Mouse (Mus musculus): ENCODE data around the gene Hhip. TPM values are rescaled to one million over a fixed set of nuclear protein-coding genes. Genes with fewer than 3 reads are reported as not detected.

The Hhip gene
- polyA plus RNA-seq, 1 experiment from 2014 or later, result 46.8 TPM

DNA sequence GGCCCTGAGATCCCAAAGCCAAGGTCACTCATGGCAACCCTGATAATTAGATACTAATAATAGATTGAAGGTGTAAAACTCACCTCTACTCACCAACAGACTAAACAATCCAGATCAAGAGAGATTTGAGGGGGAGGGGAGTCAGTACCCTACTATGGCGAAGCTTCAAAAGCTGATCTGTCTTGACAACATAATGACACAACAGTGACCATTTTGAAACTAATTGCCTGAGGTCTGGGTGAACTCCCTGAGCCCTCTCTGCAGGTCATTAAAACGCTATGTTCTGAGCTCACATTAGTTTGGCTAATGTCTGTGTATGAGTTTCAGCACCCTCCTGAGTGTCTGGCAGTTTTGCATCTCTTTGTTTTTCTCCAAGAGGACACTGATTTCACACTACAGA, 72.9 kb downstream of the Hhip start:
- TF ChIP-seq CTCF (IDR thresholded peaks at IDR 0.05) (no peak), EP300 (IDR thresholded peaks at IDR 0.05) (no peak)
- no peak for ATAC-seq

DNA sequence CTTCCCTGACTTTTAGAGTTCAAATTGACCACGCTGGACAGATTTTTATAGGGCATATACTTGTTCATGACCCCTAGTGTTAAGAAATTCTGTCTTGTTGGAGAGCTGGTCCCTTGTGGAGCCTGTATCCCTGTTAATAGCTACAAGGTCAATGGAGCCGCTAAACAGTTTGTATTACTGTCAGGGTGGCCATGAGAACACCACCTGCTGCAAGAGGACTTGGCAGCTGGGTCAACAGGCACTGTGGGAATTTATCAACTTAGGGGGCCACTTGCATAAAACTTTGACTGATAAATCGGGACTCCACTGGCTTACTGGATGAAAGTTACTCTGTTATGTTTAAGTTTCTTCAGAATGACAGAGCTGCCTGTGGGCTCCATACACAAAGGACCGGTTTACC, 75.7 kb downstream of the Hhip start:
- no peaks in the 10 kb centered on the region for H3K9me3 ChIP-seq (ENCODE audit: low read length)
- no peak overlapping the region for H3K4me3 ChIP-seq (ENCODE audit: low read depth, low read length)
- 13% methylated on average over 4 of the region's 4 CpGs for WGBS
- no peaks in the 10 kb centered on the region for H3K36me3 ChIP-seq (ENCODE audit: insufficient read depth, low read length)
- ATAC-seq, result no peak
- no peaks in the 10 kb centered on the region for H3K4me1 ChIP-seq (ENCODE audit: insufficient read depth, low read depth, low read length)
- no peak overlapping the region for H3K9ac ChIP-seq (replicated peaks; ENCODE audit: low read depth)
- no peak overlapping the region for H3K4me2 ChIP-seq (replicated peaks; ENCODE audit: low read depth, low read length)
- no peaks in the 10 kb centered on the region for H3K27me3 ChIP-seq (replicated peaks; ENCODE audit: insufficient read depth, low read length)
- no peak for DNase-seq (ENCODE audit: low spot score)
- no peak overlapping the region for H3K27ac ChIP-seq (ENCODE audit: low read length)
- TF ChIP-seq EP300 (IDR thresholded peaks at IDR 0.05), result no peak
- TF ChIP-seq CTCF (IDR thresholded peaks at IDR 0.05), result no peak

More for the DNA sequence above, 72.9 kb downstream of the Hhip start:
- no peak overlapping the region for H3K9ac ChIP-seq (replicated peaks; ENCODE audit: low read depth)
- no peaks in the 10 kb centered on the region for H3K9me3 ChIP-seq (ENCODE audit: low read length)
- H3K4me1 ChIP-seq (ENCODE audit: insufficient read depth, low read depth, low read length), result no peaks in the 10 kb centered on the region
- DNase-seq (ENCODE audit: low spot score), result no peak
- H3K4me2 ChIP-seq (replicated peaks; ENCODE audit: low read depth, low read length), result no peak overlapping the region
- 64% methylated on average over 2 of the region's 2 CpGs for WGBS
- H3K27ac ChIP-seq (ENCODE audit: low read length), result no peak overlapping the region
- no peaks in the 10 kb centered on the region for H3K27me3 ChIP-seq (replicated peaks; ENCODE audit: insufficient read depth, low read length)
- no peak overlapping the region for H3K4me3 ChIP-seq (ENCODE audit: low read depth, low read length)
- no peaks in the 10 kb centered on the region for H3K36me3 ChIP-seq (ENCODE audit: insufficient read depth, low read length)

DNA sequence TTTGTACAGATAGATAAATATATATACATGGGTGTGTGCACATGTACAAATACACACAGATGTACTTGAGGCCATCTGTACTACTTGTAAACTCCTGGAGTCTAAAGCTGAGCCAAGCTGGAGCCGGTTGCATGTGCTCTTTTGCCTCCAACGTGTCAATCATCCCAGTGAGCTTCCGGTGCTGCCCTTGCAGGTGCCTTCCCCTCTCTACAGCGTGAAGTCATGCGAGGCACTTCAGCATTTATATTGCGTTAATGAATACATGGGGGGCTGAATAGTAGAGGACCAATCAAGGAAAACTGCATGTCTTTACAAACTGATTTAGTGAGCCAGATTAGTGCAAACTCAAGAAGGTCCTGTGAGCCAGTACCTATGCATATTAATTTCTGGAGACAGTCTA, 91.6 kb downstream of the Hhip start:
- TF ChIP-seq CTCF (IDR thresholded peaks at IDR 0.05), result no peak
- TF ChIP-seq EP300 (IDR thresholded peaks at IDR 0.05), result no peak
- DNase-seq (ENCODE audit: low spot score), result no peak
- Histone ChIP-seq H3K4me3 (ENCODE audit: low read depth, low read length) (no peak overlapping the region), H3K27me3 (replicated peaks; ENCODE audit: insufficient read depth, low read length) (no peaks in the 10 kb centered on the region), H3K9ac (replicated peaks; ENCODE audit: low read depth) (no peak overlapping the region), H3K27ac (ENCODE audit: low read length) (no peak overlapping the region), H3K9me3 (ENCODE audit: low read length) (no peaks in the 10 kb centered on the region), H3K4me2 (replicated peaks; ENCODE audit: low read depth, low read length) (no peak overlapping the region), H3K36me3 (ENCODE audit: insufficient read depth, low read length) (no peaks in the 10 kb centered on the region), H3K4me1 (ENCODE audit: insufficient read depth, low read depth, low read length) (no peaks in the 10 kb centered on the region)
- ATAC-seq, result no peak
- 59% methylated on average over 6 of the region's 6 CpGs for WGBS

DNA sequence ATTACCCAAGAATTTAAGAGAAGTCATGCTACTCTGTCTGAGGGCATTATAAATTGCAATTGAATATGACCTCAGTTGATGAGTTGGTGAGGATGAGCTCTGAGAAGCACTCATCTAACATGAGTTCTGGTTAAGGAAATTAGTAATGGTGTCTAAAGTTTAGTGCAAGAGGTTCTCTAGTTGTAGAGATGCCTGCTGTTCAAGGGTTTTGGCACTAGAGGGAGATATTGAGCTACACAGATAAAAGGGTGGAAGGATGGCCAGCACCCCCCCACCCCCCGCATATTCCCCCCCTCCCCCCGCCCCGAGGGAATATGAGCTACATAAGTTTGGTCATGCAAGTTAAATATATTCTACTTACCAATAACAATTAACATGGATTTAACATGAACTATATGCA, 104.9 kb downstream of the Hhip start:
- H3K27me3 ChIP-seq (replicated peaks; ENCODE audit: insufficient read depth, low read length), result no peaks in the 10 kb centered on the region
- H3K4me1 ChIP-seq (ENCODE audit: insufficient read depth, low read depth, low read length), result no peaks in the 10 kb centered on the region
- H3K27ac ChIP-seq (ENCODE audit: low read length), result no peak overlapping the region
- no peaks in the 10 kb centered on the region for H3K9me3 ChIP-seq (ENCODE audit: low read length)
- DNase-seq (ENCODE audit: low spot score) (peak; percentile 47), ATAC-seq (no peak)
- H3K4me3 ChIP-seq (ENCODE audit: low read depth, low read length), result no peak overlapping the region
- no peak overlapping the region for H3K4me2 ChIP-seq (replicated peaks; ENCODE audit: low read depth, low read length)
- TF ChIP-seq EP300 (IDR thresholded peaks at IDR 0.05) (no peak), CTCF (IDR thresholded peaks at IDR 0.05) (peak; percentile 62)
- 21% methylated on average over 3 of the region's 3 CpGs for WGBS
- no peak overlapping the region for H3K9ac ChIP-seq (replicated peaks; ENCODE audit: low read depth)
- H3K36me3 ChIP-seq (ENCODE audit: insufficient read depth, low read length), result no peaks in the 10 kb centered on the region

DNA sequence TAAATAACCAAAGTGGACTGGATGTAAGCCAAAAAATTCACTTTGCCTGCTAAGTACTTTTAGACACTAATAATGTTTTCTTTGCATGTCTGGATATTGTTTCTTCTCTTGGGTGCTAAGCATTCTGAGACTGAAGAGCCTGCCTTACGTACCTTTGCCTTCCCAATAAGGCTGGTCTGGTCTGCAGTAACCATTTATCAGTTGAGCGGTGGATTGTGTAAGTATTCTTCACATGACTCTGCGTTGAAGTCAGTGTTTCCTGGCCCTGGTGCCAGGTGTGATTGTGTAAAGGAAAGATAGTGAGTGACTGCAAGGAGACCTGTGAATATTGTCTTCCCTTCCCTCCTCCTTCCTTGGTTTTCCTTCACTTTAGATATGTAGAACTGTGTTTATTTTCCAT, 107.4 kb downstream of the Hhip start:
- H3K9me3 ChIP-seq (ENCODE audit: low read length), result no peaks in the 10 kb centered on the region
- H3K4me1 ChIP-seq (ENCODE audit: insufficient read depth, low read depth, low read length), result no peaks in the 10 kb centered on the region
- H3K27ac ChIP-seq (ENCODE audit: low read length), result no peak overlapping the region
- H3K4me3 ChIP-seq (ENCODE audit: low read depth, low read length), result no peak overlapping the region
- DNase-seq (ENCODE audit: low spot score) (peak; percentile 41), ATAC-seq (peak; percentile 47)
- no peaks in the 10 kb centered on the region for H3K27me3 ChIP-seq (replicated peaks; ENCODE audit: insufficient read depth, low read length)
- WGBS, result 36% methylated on average over 3 of the region's 3 CpGs
- no peaks in the 10 kb centered on the region for H3K36me3 ChIP-seq (ENCODE audit: insufficient read depth, low read length)
- TF ChIP-seq EP300 (IDR thresholded peaks at IDR 0.05) (peak; percentile 51; the same call in 1 of the 2 replicates), CTCF (IDR thresholded peaks at IDR 0.05) (no peak)
- no peak overlapping the region for H3K4me2 ChIP-seq (replicated peaks; ENCODE audit: low read depth, low read length)
- no peak overlapping the region for H3K9ac ChIP-seq (replicated peaks; ENCODE audit: low read depth)

DNA sequence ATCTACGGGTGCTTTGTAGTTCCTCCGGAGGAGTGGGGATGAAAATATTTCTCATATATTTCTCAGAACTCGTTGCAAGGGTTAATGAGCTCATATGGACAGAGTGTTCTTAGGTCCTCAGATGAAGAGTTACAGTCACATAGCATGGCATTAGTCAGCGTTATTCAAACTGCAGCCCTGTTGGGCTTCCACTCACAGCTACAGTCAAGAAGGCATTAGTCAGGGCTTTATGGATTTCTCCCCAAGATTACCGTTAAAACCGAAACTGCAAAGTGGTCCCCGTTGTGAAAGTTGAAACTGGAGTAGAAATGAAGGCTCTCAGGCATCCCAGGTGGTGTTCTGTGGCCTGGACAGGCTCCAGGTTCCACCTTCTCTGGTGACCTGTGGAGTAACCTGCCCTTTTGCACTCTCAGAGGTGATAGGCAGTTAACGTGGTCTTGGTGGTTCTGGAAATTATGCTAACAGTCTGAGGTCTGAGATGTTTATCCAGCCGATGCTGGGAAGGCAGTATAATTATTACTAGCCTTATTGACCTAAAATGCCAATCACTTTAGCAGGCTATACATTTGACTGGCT, 112.2 kb downstream of the Hhip start:
- no peaks in the 10 kb centered on the region for H3K4me1 ChIP-seq (ENCODE audit: insufficient read depth, low read depth, low read length)
- H3K9ac ChIP-seq (replicated peaks; ENCODE audit: low read depth), result no peak overlapping the region
- H3K36me3 ChIP-seq (ENCODE audit: insufficient read depth, low read length), result no peaks in the 10 kb centered on the region
- WGBS, result 48% methylated on average over 9 of the region's 9 CpGs
- no peaks in the 10 kb centered on the region for H3K9me3 ChIP-seq (ENCODE audit: low read length)
- H3K27me3 ChIP-seq (replicated peaks; ENCODE audit: insufficient read depth, low read length), result no peaks in the 10 kb centered on the region
- H3K4me2 ChIP-seq (replicated peaks; ENCODE audit: low read depth, low read length), result no peak overlapping the region
- TF ChIP-seq EP300 (IDR thresholded peaks at IDR 0.05) (peak; percentile 72), CTCF (IDR thresholded peaks at IDR 0.05) (no peak)
- no peak overlapping the region for H3K4me3 ChIP-seq (ENCODE audit: low read depth, low read length)
- peak; percentile 85 for ATAC-seq
- DNase-seq (ENCODE audit: low spot score), result peak; percentile 76
- no peak overlapping the region for H3K27ac ChIP-seq (ENCODE audit: low read length)

DNA sequence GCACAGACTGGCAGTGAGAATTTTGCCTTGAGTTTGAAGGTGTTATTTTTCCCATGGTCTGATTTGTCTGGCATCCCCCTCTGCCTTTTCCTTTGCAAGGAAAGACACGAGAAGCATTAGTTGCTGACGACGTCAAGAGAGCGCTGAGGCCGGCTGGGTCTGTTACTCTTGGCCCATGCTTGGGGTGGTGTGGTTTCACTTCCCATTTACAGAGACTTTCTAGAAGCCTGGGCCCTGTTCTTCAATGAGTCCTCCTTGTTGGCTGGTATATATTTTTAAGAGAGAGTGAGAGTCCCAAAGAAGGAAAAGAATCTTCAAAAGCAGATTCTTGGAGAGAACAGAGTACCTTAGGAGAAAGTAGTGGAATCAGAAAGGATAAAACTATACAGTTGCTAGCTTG, 116.7 kb downstream of the Hhip start:
- WGBS, result 90% methylated on average over 5 of the region's 5 CpGs
- Histone ChIP-seq H3K27ac (ENCODE audit: low read length) (no peak overlapping the region), H3K9me3 (ENCODE audit: low read length) (no peaks in the 10 kb centered on the region), H3K36me3 (ENCODE audit: insufficient read depth, low read length) (no peaks in the 10 kb centered on the region), H3K4me2 (replicated peaks; ENCODE audit: low read depth, low read length) (no peak overlapping the region), H3K4me1 (ENCODE audit: insufficient read depth, low read depth, low read length) (no peaks in the 10 kb centered on the region), H3K27me3 (replicated peaks; ENCODE audit: insufficient read depth, low read length) (no peaks in the 10 kb centered on the region), H3K9ac (replicated peaks; ENCODE audit: low read depth) (no peak overlapping the region), H3K4me3 (ENCODE audit: low read depth, low read length) (no peak overlapping the region)
- DNase-seq (ENCODE audit: low spot score), result no peak
- ATAC-seq, result no peak
- TF ChIP-seq EP300 (IDR thresholded peaks at IDR 0.05), result no peak
- TF ChIP-seq CTCF (IDR thresholded peaks at IDR 0.05), result no peak
